Mouse (Mus musculus): ENCODE data around the gene Cnrip1.

Cnrip1 gene

DNA sequence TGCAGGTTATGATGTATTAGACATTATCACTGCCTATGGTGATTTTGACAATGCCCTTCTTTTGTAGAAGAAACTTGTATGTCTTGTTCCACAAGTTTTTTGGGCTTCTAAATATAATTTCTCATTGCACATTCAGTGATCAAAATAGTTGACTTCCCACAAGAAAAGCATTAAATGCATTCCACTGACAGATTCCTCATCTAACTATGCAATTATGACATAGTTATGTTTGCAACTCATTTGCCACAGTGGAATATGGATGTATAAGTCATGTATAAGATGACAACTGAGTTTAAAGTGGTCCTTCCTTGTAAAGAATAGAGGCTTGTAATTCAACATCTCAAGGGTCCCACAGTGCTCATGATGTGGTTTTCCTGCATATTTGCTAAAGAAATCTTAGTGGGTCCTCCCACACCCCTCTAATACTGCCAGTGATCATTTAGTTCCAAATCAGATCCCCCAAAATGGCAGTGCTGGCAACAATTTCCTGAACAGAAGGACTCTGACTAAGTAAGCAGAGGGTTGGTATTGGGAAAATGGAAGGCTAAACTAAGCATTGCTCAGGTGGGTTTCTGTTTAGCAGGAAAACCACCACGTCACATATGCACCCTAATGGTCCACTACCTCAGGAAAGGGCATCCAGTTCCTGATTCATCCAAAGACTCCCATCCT is 61.2 kb downstream of the Cnrip1 start:
- DNase-seq: no peak

DNA sequence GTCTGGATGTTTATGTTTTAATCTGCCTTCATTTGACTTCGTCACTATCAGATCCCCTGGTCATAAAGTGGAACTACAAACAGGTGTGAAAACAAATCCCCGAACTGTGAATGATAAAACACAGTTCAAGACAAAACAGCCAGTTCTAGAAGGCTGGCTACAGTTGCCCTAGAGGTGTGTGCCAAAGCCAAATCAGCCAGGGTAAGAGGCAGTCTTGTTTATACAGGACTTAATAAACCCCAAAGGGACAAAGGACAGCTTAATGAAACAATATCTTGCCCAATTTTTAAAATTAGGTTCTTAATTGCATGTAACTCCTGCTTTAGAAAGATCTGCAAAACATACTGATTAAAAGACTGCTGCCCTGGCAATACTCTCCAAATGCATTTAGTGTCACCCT is 75.0 kb downstream of the Cnrip1 start:
- no peak for DNase-seq
